ENCODE assay signal across 28 mouse cellular contexts in the genomic region with DNA sequence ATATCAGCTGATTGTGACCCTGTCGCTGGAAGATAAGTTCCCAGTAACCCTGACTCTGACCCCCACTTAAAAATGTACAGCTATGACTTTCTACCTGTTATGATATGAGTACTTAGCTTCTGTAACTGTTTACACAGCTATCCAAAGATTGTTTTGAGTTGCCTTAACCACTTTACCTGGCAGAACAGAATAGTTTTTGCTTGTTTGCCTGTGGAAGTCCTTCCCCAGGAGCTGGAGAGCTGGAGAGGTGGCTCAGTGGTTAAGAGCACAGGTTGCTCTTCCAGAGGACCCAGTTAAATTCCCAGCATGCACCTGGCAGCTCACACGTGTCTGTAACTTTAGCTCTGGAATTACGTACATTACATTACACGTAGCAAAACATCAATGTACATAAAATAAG.
"Had no signal": no experiment of that assay in that cellular context is flagged by ENCODE, and none has a peak within 500 bp of the region (broad histone marks: within the 10 kb centered on the region; RNA-seq: fewer than 3 reads in every experiment).

No protein-coding gene starts in this region.

- H3K36me3 ChIP-seq: embryonic facial prominence, embryonic 10.5 days; embryonic facial prominence, embryonic 12.5 days; embryonic facial prominence, embryonic 13.5 days; embryonic facial prominence, embryonic 15.5 days; forebrain, embryonic 10.5 days; forebrain, embryonic 12.5 days; forebrain, embryonic 15.5 days had no signal

- ATAC-seq: forebrain, embryonic 13.5 days; forebrain, embryonic 14.5 days; forebrain, embryonic 15.5 days; forebrain, embryonic 16.5 days; forebrain, postnatal 0 days had no signal

- H3K4me3 ChIP-seq: embryonic facial prominence, embryonic 10.5 days; embryonic facial prominence, embryonic 12.5 days; embryonic facial prominence, embryonic 13.5 days; embryonic facial prominence, embryonic 15.5 days; erythroblast, embryonic 14.5 days; forebrain, embryonic 10.5 days; forebrain, embryonic 12.5 days; forebrain, embryonic 13.5 days; forebrain, embryonic 15.5 days; gastrocnemius, adult 2 months had no signal

- H3K27ac ChIP-seq: embryonic facial prominence, embryonic 10.5 days; embryonic facial prominence, embryonic 12.5 days; embryonic facial prominence, embryonic 13.5 days; embryonic facial prominence, embryonic 15.5 days; forebrain, embryonic 10.5 days; forebrain, embryonic 12.5 days; forebrain, embryonic 13.5 days; forebrain, embryonic 15.5 days; gastrocnemius, adult 2 months had no signal

- H3K27me3 ChIP-seq: embryonic facial prominence, embryonic 12.5 days; embryonic facial prominence, embryonic 13.5 days; embryonic facial prominence, embryonic 15.5 days; forebrain, embryonic 12.5 days; forebrain, embryonic 13.5 days; forebrain, embryonic 15.5 days had no signal

- DNase-seq: cerebellum, adult 2 months; cerebellum, adult 8-10 months; cerebellum, adult 9-10 months; cerebellum, adult 9-11 months; cerebellum, postnatal 10 days; cerebellum, postnatal 14 days; cerebellum, postnatal 25 days; cerebellum, postnatal 36 days; embryo, embryonic 11 days; forebrain, postnatal 0 days; gastrocnemius, adult 2 months; gastrocnemius, postnatal 10 days; gastrocnemius, postnatal 14 days; gastrocnemius, postnatal 25 days; gastrocnemius, postnatal 36 days; heart, adult 11 months; heart, adult 18-20 months had no signal

- H3K9me3 ChIP-seq: embryonic facial prominence, embryonic 10.5 days; embryonic facial prominence, embryonic 12.5 days; embryonic facial prominence, embryonic 13.5 days; embryonic facial prominence, embryonic 15.5 days; forebrain, embryonic 10.5 days; forebrain, embryonic 12.5 days; forebrain, embryonic 13.5 days; forebrain, embryonic 15.5 days had no signal

- H3K4me2 ChIP-seq: embryonic facial prominence, embryonic 12.5 days; embryonic facial prominence, embryonic 13.5 days; embryonic facial prominence, embryonic 15.5 days; forebrain, embryonic 12.5 days; forebrain, embryonic 13.5 days; forebrain, embryonic 15.5 days had no signal

- H3K9ac ChIP-seq: embryonic facial prominence, embryonic 12.5 days; embryonic facial prominence, embryonic 13.5 days; embryonic facial prominence, embryonic 15.5 days; forebrain, embryonic 12.5 days; forebrain, embryonic 13.5 days; forebrain, embryonic 15.5 days; forebrain, postnatal 0 days had no signal
